Mouse (Mus musculus) cerebellum, adult 18-20 months (tissue): ENCODE data around the gene Dhx8.
A peak's percentile ranks its signal among the peaks of the same experiment; 100 is the strongest.

Experiments used
- DNase-seq, 2 experiments: peaks; one replicate each; pipeline ENCODE4 v3.0.0; 2021

Dhx8 gene

DNA sequence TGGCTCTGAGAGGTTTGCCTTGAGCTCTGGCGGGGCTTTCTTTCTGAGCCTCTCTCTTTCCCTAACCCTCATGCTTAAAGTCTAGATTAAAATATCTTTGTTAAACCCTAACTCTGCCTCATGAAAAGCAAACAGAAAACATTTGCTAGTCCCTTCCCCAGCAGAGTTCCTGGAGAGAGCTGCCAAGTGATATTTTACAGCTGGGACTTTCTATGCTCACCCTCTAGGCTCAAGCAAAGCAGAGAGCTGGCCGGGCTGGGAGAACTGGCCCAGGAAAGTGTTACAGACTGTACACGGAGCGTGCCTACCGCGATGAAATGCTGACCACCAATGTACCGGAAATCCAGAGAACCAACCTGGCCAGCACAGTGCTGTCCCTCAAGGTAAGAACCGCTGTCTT, 24.6 kb downstream of the Dhx8 start:
- DNase-seq, result no peak

DNA sequence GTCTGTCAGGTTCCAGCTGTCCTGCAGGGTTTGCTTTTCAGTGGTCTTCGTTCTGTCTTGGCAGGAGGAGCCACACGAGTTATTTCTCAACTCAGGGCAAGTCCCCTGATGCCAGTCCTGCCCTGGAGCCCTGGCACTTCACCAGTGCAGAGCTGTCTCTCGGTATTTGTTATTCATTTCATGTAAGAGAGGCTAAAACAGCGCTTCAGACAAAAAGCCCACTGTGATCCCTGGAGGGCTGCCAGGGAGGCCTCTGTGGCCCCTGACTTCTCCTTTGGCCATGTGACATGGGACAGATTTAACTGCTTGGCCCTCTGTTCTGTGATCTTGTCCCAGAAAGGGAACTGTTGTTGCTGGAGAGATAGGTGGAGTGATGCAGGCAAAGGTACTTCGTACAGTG, 25.7 kb downstream of the Dhx8 start:
- peak; percentile 30 to 35 for DNase-seq

DNA sequence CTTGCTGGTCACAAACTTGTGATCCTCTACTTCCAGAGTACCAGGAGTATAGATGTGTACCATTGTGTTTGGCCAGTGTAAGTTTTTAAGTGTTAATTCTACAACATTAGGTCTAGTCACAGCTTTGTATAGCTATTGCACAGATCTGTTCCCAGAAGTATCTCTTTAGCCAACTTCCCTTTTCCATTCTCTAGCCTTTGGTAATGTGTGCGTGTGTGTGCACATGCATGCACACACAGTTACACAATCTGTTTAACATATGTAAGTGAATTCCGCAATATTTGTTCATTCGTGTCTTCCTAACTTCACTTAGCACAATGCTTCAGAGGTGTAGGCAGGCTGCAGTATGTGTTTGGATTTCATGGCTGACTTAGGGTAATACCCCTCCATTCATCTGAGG, 26.8 kb downstream of the Dhx8 start:
- no peak for DNase-seq

DNA sequence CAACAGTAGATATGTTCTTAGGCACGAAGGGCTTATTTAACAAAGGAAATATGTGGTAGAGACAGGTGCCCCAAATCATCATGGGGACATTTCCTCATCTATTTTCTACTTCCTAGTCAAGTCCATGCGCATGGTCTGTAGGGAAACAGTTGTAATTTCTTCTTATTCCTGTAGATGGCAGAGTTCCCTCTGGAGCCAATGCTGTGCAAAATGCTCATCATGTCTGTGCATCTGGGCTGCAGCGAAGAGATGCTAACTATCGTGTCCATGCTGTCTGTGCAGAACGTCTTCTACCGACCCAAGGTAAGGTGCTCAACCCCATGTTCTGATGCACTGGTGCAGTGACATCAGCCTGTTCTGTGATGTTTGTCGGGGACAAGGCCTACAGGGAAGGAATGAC, 31.0 kb downstream of the Dhx8 start:
- peak; percentile 24 to 26 for DNase-seq

DNA sequence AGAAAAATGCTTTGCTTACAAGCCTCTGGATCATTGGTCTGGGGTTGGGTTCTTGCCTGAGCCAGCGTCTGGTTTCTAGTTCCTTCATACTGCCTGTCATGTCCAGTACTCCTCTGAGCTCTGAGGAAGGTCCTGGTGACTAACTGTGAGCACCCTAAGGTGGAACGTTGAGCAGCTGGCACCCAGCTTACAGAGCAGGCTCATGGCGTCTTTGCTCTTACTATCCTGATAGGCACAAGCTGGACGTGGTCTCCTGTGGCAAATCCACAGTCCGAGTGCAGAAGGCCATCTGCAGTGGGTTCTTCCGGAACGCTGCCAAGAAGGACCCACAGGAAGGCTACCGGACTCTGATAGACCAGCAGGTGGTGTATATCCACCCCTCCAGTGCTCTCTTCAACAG, 31.8 kb downstream of the Dhx8 start:
- no peak for DNase-seq

DNA sequence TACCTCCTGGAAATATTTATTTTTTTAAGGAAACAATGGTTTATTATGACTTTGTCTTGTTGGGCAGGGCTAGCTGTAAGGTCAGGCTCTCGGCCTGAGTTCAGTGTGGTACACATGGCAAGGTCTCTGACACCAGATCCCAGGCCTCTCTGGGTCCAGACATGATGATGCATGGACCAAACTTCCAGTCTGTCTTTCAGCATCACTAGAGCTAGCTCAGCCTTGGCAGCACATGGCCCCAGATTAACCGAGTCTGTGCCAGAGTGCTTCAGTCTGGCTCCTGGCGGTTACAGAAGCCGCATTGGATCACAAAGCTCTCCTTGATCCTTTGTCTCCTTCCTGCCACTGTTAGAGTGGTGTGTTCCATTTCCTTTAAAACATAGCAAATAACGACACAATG, 34.6 kb downstream of the Dhx8 start:
- DNase-seq, result no peak

DNA sequence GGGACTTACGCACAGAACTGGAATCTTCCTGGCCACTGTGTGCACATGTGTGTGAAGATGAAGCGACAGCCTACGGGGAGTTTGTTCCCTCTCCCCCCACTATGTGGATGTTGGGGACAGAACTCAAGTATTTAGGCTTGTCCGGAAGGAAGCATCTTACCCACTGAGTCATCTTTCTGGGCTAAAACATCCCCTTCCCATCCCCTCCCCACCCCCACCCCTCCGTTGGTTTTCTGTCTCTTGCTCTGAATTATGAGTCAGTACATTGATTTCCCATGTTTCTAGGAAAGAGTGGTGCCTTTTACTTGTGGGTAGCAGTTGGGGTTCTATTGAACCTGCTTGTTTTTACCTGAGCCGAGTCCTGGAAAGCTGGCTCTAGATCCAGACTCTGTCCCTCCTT, 36.0 kb downstream of the Dhx8 start:
- no peak for DNase-seq

DNA sequence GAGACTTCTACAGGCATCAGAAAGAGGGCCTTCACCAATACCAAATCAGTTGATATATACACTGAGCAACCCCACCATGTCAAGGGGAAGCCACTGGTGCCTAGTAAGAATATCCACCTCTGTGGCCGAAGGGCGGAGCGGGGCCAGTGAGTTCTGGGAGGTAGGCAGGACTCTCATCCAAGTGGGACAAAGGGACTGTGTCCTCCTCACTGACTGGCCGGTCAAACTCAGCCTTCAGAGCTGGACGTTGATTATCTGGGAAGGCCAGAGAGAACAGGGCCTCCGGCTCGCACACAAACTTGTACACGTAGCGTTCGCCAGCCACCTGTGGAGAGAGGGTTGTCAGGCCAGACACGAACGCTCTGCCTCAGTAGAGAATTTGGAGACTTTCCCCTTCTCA, 37.5 kb downstream of the Dhx8 start:
- no peak for DNase-seq

DNA sequence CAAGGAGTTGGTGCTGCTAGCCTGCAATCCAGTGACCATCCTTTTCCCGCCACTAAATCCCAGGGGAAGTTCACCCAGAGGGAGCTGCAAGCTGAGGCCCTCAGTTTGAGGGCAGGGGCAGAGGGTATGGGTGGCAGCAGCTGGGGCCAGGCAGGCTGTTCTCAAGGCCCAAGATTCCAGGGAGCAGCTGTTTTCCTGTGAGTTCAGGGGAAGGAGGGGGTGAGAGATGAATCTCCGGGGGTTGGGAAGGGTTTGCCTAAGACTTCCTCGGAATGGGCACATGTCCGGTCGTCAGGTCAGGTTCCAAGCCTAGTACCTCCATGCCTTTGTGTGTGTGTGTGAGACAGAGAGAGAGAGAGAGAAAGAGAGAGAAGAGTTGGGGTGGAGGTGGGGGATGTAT, 39.3 kb downstream of the Dhx8 start:
- DNase-seq, result no peak

DNA sequence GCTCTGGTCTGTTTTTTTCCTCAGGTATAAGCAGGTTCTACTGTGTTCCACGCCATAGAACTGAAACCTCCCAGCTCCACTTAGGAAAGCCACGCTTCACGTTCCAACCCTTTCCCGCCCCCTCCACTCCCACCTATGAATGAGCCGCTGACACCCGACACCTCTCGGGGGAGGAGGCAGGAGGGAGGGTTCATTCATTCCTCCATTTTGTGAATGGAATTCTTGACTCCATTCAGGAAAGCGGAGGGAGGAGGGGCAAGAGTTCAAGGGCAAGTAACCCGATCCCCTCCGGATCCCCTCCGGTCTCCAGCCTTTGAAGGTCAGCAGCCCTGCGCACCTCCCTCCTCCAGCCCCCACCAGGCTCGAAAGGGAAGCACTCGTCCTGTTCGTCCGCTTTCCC, 39.7 kb downstream of the Dhx8 start:
- peak in 1 of 2 experiments; percentile 22 for DNase-seq

DNA sequence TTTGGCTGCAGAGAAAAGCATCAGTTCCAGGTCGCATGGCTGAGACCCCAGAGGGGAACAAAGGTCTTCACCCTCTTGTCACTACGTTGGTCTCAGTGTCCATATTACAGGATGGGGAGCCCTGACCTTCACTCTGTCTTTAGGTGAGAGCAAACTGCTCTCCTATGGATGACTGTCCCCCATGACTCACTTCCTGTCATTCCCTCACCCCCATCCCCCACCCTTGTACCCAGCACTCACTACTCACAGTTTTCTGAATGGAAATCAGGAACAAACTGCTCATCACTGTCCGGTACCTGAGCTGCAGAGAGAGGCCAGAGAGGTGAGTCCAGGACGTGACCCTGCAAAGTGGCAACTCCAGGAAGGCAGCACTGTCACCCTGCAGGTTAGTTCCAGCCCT, 44.1 kb downstream of the Dhx8 start:
- DNase-seq, result no peak

DNA sequence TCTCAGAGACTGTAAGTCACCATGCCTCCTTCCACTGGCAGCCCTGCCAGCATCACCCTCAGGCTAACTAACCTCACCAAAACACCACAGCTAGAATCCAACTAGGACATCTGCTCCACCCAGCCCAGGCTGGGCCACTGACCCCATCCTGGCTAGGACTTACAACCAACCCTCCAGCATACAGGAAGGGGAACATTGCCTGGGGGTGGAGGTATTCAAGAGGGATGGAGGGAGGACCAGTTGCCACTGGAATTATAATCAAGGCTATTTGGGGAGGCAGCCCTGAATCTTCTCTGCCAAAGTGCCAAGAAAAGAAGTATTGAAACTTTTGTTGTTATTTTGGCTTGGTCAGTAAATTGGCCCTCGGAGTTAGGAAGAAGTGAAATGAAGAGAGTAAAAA, 50.4 kb downstream of the Dhx8 start:
- DNase-seq, result peak in 1 of 2 experiments; percentile 21

DNA sequence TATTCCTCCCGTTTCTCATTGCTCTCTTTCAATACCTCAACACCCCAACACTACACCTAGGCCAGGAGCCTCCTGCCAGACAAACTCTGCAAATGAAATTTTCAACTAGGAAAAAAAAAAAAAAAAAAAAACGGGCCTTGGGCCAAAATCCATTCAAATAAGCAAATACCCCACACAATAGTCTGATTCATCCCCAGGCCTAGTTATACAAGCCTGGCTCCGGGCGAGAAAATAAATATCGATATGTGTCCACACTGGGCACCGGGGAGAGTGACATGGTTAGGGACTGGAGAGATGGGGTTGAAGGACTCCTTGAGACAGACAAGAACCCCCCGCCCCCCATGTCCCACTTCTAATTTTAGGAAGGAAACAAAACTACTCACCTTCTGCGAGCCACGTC, 50.9 kb downstream of the Dhx8 start:
- DNase-seq, result no peak

DNA sequence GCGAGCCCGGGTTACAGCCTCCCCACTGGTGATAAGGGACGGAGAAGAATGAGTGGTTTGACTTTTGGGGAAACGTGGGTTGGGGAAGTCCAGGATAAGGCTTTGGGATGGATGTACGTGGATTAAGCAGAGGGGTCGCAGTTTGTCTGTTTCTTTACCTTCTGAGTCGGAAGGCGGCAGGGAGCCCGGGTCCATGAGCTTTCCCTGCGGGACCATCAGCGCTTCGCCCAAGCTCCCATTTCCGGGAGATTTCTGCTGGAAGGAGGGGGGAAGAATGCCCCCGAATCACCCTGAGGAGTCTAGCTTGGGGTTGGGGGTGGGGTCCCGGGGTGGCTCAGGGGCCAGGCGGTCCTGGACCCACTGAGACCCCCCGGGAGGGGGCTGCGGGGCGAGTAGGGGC, 51.4 kb downstream of the Dhx8 start:
- no peak for DNase-seq

DNA sequence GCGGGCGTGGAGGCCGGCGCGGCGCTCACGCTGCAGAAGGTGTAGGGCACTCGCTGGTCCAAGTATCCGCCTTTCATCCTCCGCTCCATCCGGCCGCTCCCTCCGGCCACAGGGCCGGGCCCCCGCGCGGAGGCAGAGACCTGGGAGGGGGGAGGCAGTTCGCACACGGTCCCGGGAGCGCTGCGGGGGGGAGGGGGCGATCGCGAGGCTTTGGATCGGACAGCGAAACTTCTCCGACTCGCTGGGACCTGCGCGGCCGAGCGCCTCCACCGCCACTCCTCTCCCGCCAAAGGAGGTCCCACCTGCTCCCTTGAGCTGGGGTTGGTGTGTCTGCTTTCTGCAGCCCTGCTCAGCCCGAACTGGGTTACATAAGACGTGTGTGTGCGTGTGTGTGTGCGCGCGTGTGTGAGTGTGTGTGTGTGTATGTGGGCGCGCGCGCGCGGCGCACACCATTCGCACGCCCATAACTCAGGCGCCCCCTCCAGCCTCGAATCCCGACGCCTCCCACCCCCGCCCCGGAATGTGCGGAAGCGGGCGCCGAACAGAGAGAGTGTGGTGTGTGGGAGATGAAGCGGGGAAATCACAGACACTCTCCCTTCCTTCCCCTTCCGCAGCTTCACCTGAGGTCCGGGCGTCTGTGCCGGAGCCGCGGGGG, 51.9 kb downstream of the Dhx8 start:
- DNase-seq, result peak; percentile 45 to 60

DNA sequence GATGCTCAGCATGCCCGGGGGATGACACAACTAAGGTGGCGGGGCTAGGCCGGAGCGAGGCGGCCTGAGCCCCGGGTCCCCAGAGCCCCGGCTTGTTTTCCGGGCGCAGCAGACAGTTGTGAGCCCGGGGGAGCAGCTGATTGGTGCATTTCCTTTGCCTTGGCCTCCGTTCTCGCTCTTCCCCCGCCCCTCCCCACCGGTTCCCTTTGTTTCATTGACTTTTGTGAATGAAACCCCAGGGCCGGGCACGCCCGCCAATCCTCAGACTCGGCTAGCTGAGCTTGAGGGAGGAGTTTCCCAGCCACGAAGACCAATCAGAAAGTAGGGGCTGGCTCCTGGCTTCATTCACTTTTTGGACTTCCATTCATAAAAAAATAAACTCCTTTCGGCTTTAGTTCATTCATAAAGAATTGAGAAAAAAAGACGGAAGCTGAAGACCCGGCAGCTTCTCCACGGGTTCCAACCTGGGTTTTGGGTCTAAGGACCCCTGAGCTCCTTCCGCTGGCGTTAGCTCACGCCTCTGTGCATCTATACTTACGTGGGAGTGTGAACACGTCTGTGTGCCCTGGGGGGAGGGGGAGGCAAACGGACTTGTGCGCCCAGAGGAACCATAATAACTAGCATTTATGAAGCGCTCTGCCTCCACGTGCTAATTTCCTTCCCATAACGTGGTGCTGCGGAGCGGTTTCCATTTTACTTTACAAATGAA, 52.6 kb downstream of the Dhx8 start, which contains the start of gene Etv4:
TSS of gene Etv4 (minus strand) at position 229 of the 709 bp plus-strand sequence.
- peak; percentile 79 to 87 for DNase-seq

DNA sequence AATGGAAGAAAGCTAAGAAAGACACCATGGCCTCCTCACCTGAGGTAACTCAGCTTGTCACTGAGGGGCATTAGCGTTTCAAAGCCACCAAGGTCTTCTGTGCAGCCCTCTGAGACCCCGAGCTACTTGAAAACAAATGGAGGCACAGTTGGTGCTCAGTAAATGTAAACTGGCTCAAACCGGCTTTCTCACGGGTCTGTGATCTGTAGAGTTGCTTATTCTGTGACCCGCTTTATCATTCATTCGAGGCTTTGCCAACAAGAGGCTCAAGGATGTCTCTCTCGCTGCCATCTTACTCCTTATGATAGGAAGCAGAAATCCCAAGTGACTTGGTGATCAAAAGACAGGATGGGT, 53.1 kb downstream of the Dhx8 start:
- no peak for DNase-seq

DNA sequence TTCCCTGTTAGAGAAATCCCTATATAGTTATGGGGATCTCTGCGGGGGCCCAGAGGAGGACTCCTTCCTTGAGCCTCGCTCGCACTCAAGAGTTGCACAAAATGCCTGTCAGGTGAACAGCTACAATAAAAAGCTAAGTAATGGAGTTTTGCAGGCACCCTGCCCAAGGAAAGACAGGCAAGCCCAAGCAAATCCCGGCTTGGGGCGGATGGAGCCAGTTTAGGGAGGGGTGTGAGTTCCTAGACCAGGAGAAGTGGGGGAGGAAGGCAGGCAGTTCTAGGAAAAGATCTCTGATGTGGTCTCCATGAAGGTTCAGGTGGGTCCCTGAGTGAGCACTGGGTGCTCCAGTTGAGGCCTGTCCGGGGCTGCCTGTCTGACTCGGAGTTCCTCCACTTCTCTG, 53.9 kb downstream of the Dhx8 start:
- DNase-seq, result no peak

DNA sequence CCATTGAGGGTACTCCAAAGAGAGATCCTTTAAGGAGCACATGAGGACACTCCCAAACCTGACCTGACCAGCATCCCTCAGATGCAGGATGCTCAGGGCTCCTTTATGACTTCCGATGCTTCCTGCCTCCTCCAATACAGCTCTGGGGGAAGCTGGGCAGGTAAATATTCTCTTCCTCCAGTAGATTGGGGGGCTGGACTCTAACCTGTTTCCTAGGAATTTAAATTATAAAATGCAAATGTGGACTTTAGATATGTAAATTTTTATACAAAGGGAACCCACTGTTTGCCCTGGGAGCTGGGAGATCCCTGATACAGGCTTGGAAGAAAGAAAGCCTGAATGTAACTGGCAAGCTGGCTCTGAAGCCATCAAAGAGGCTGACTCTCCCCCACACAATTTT, 54.7 kb downstream of the Dhx8 start:
- DNase-seq, result no peak

DNA sequence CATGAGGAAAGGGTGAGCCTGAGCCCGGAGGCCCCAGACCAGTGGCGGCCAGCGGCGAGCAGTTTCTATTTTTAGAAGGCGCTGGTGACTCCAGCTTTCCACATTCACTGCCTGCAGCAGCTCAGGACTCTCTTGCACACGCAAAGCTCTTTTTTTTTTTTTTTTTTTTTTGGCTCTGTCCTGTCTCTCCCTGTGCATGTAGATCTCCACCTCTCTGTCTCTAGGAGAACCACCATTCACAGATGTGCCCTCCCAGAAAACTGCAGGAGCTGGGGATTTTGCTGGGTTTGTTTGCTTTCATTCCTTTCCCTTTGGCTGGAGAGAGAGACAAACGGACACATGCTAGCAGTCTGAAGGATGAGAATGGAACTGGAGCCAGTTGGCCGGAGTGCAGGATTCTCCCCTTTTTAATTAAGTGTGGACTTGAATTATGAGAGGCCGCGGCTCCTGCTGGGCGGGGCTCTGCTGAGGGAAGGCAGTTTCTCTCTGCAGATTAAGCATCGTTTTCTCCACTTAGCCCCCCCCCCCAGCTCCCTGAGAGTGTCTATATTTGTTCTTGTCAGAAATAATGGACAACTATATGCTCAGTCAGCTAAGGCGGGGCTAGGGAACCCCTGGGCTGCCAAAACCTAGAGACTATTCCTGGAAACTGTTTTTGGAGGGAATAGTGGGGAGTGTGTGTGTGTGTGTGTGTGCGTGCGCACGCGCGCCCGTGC, 58.2 kb downstream of the Dhx8 start:
- no peak for DNase-seq

DNA sequence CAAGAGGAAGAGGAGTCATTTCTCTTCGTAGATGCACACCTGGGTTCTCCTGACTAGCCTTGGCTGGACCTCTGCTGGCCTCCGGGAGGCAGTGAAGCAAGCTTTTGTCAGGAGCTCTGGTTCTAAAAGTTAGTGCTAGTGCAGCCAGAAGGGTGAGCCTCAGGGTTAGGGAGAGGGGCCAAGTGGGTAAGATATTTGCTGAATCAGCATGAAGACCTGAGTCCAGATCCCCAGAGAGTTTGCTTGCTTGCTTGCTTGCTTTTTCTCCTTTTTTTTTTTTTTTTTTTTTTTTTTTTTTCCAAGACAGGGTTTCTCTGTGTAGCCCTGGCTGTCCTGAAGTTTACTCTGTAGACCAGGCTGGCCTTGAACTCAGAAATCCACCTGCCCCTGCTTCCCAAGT, 64.6 kb downstream of the Dhx8 start:
- DNase-seq, result no peak

DNA sequence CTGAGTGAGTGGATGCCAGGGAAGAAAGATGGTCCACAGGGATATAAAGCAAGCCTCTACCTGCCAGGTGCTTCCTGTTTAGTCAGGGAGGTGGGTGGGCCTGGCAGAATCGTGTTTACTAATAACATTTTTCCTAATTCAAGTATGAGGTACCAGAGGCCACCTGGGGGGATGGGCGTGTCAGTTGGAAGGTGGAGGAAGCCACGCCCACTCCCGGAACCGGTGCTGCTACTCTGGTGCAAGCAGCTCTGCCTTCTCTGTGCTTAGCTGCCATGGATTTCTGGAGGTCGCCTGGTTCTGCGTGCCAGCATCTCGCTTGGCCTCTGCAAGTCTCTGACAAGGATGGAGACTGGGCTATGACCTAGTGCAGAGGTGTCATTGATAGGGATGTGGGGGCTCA, 65.4 kb downstream of the Dhx8 start:
- DNase-seq, result no peak

DNA sequence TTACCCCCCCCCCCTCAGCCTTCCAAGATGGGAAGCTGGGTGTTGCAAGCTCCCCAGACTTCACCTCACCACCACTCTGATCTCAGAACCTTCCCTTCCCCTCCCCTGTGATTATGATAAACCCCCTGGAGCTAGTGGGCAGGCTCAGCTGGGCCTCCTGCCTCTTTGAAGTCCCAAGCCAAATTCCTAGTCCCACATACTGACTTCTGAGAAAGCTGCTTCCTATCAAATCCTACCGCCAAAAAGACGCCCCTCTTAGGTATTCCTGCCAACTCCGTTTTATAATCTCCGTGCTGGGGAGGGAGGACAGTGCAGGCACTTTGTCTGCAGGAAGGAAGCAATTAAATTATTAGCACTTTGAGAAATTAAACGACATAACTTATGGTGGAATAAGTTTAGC, 68.7 kb downstream of the Dhx8 start:
- DNase-seq, result no peak

DNA sequence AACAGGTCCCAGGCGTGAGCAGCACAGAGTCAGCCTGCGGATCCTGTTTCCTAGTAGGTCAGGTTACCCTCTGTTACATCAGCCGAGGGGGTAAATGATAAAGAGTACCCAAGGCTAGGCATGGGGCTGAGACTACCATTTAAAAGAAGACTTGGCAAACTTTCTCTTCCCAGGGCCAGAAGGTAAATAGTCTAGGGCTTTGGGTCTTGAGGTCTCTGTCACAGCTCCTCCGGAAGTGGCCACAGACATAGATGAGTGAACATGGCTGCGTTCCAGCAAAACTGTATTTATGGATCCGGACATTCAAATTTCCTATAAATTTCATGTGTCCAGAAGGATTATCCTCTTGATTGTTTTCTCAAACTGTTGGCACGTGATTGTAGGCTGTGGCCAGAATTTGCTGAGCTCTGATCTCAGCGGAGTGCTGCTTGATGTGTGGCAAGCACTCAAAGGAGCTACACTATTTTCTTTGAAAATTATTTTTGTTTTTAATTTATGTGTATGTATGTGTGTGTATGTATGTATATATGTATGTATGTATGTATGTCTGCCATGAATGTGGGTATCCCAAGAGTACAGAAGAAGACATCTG, 72.5 kb downstream of the Dhx8 start:
- no peak for DNase-seq
